19 mouse cellular contexts compared by ENCODE assay signal in genomic region chr5:85155858-85156257, GRCm38 (mm10).
"Had no signal": no experiment of that assay in that cellular context is flagged by ENCODE, and none has a peak within 500 bp of the region (broad histone marks: within the 10 kb centered on the region; RNA-seq: fewer than 3 reads in every experiment).

No protein-coding gene starts in this region.

- H3K27me3 ChIP-seq: limb, embryonic 13.5 days; liver, embryonic 12.5 days; liver, embryonic 15.5 days; lung, embryonic 15.5 days; megakaryocyte, embryonic 14.5 days; neural tube, embryonic 13.5 days had no signal

- H3K4me1 ChIP-seq: limb, embryonic 10.5 days; limb, embryonic 13.5 days; liver, embryonic 12.5 days; liver, embryonic 15.5 days; lung, embryonic 15.5 days; megakaryocyte, embryonic 14.5 days; neural tube, embryonic 13.5 days had no signal

- H3K4me2 ChIP-seq: limb, embryonic 13.5 days; liver, embryonic 12.5 days; liver, embryonic 15.5 days; lung, embryonic 15.5 days; midbrain, embryonic 11.5 days; neural tube, embryonic 13.5 days had no signal

- ATAC-seq: liver, embryonic 12.5 days had no signal

- H3K36me3 ChIP-seq: limb, embryonic 10.5 days; limb, embryonic 13.5 days; liver, embryonic 12.5 days; liver, embryonic 15.5 days; lung, embryonic 15.5 days; neural tube, embryonic 13.5 days had no signal

- H3K9ac ChIP-seq: limb, embryonic 13.5 days; liver, embryonic 12.5 days; liver, embryonic 15.5 days; lung, embryonic 15.5 days; neural tube, embryonic 13.5 days had no signal

- DNase-seq: kidney, adult 9 months; kidney, postnatal 14 days; kidney, postnatal 4 days; liver; lung, adult 18-20 months; lung, postnatal 10 days; lung, postnatal 36 days; midbrain, embryonic 14.5 days; retina, postnatal 1 day; thymus, adult 18-20 months; thymus, postnatal 36 days had no signal

- H3K27ac ChIP-seq: limb, embryonic 10.5 days; limb, embryonic 13.5 days; liver, embryonic 12.5 days; liver, embryonic 15.5 days; lung, embryonic 15.5 days; neural tube, embryonic 13.5 days had no signal

- H3K9me3 ChIP-seq: limb, embryonic 10.5 days; limb, embryonic 13.5 days; liver, embryonic 12.5 days; liver, embryonic 15.5 days; lung, embryonic 15.5 days; megakaryocyte, embryonic 14.5 days; neural tube, embryonic 13.5 days had no signal

- H3K4me3 ChIP-seq: limb, embryonic 10.5 days; limb, embryonic 13.5 days; liver, embryonic 12.5 days; liver, embryonic 15.5 days; lung, embryonic 15.5 days; megakaryocyte, embryonic 14.5 days; neural tube, embryonic 13.5 days had no signal
